Mouse (Mus musculus) liver, embryonic 14.5 days (tissue): ENCODE results near the gene Map10.

Experiments
- CTCF ChIP-seq: IDR thresholded peaks from 2 replicates; pipeline ENCODE4 v1.5.1; 2016; ENCODE audit warnings: antibody characterized with exemption, low read depth, control low read depth
- EP300 ChIP-seq: IDR thresholded peaks from 2 replicates; pipeline ENCODE4 v1.6.1; 2016; ENCODE audit warnings: antibody characterized with exemption, low read depth

GRCm38 (mm10) chr8:125661958-125662668 is 7.5 kb upstream of the Map10 start:
- TF ChIP-seq EP300, result no peak
- no peak for TF ChIP-seq CTCF
